Mouse (Mus musculus): Measurements from ENCODE around the gene Pgap1. TPM values are rescaled to one million over a fixed set of nuclear protein-coding genes. Genes with fewer than 3 reads are reported as not detected.

The Pgap1 gene
- polyA plus RNA-seq (2017; shearing (Covaris generic)), result 17.3 TPM

GRCm38 (mm10) chr1:54557301-54558229 lies at the start of gene Pgap1:
Gene Pgap1, minus strand, starts transcription at chr1:54557684.

DNA sequence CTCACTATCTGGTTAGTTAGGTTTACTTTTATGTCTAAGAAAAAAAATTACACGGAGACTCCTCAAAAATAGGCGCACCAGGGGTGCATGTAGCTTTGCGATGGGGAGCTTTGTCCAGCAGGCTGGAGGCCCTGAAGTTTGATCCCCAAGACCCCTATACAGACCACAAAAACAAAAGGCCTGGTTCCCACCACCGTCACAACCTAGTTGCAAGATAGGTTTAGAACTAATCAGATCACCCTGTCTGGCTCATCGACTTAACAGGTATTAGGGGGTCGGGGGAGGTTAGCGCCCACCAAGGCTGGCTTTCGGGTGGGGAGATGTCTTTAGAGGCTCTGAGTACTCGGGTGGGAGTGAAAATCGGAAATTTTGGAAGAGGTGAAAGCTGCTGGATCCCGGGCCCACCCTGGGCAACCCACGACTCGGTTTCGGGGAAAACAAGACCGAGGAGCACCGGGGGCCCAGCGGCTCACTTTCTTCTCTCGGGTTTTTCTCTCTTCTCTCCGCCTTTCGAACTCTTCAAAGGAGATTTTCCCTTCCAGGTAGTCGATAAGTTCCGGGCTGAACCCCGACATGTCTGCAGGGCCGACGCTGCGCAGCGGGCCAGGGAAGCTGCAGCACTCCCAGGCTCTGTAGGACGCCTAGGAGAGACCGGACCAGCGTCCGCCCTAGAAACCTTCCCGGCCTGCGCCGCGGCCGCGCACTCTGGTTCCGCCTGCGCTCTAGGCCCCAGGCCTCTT lies 119.0 kb downstream of the Pgap1 start, which contains the start of gene Gtf3c3:
Gtf3c3 (minus strand) TSS at position 632 of the 740 bp plus-strand sequence.

Other genes with a start within 250 kb of the Pgap1 start
- gene Gtf3c3, start 118.7 kb downstream of the Pgap1 start, polyA plus RNA-seq (2017; shearing (Covaris generic)), result 29.2 TPM

Measured in CD4-positive, CD25-positive, alpha-beta regulatory T cell, adult 9 weeks (primary cell).